ENCODE assay signal across 19 mouse cellular contexts in genomic region chr14:79507846-79508245, GRCm38 (mm10). TPM values are rescaled to one million over a fixed set of nuclear protein-coding genes. Genes with fewer than 3 reads are reported as not detected.
DNase-seq lines count a peak whose midpoint lies in the region; ATAC-seq lines count a peak whose summit lies in the region.
"Had no signal": no experiment of that assay in that cellular context is flagged by ENCODE, and none has a peak within 500 bp of the region (broad histone marks: within the 10 kb centered on the region; RNA-seq: fewer than 3 reads in every experiment).

No protein-coding gene starts in this region.

- no peaks in the 10 kb centered on the region for H3K9me3 ChIP-seq in liver, embryonic 12.5 days (replicated peaks)
- no peaks in the 10 kb centered on the region for H3K9me3 ChIP-seq in limb, embryonic 13.5 days
- no peaks in the 10 kb centered on the region for H3K9me3 ChIP-seq in stomach, embryonic 14.5 days (ENCODE audit: control insufficient read depth, low read depth, low read length)
- H3K9me3 ChIP-seq in embryonic facial prominence, embryonic 10.5 days, result no peaks in the 10 kb centered on the region
- H3K9me3 ChIP-seq: embryonic facial prominence, embryonic 15.5 days; forebrain, embryonic 12.5 days; heart, embryonic 15.5 days; midbrain, embryonic 10.5 days had no signal

- no peak overlapping the region for H3K9ac ChIP-seq in liver, embryonic 12.5 days
- no peak overlapping the region for H3K9ac ChIP-seq in limb, embryonic 13.5 days
- no peak overlapping the region for H3K9ac ChIP-seq in stomach, embryonic 14.5 days (replicated peaks; ENCODE audit: low read depth, low read length)
- H3K9ac ChIP-seq: embryonic facial prominence, embryonic 15.5 days; forebrain, embryonic 12.5 days; heart, embryonic 15.5 days; liver, embryonic 14.5 days had no signal

- WGBS in liver, embryonic 12.5 days (ENCODE audit: insufficient replicate concordance), result 73% methylated on average over 1 of the region's 1 CpGs
- 42% methylated on average over 1 of the region's 1 CpGs for WGBS in limb, embryonic 13.5 days
- WGBS in stomach, embryonic 14.5 days, result 52% methylated on average over 1 of the region's 1 CpGs
- 76% methylated on average over 1 of the region's 1 CpGs for WGBS in embryonic facial prominence, embryonic 10.5 days

- H3K36me3 ChIP-seq in liver, embryonic 12.5 days, result no peaks in the 10 kb centered on the region
- H3K36me3 ChIP-seq in limb, embryonic 13.5 days, result no peaks in the 10 kb centered on the region
- H3K36me3 ChIP-seq in stomach, embryonic 14.5 days (ENCODE audit: control insufficient read depth, insufficient read depth, low read length), result no peaks in the 10 kb centered on the region
- H3K36me3 ChIP-seq in embryonic facial prominence, embryonic 10.5 days (replicated peaks), result no peaks in the 10 kb centered on the region
- H3K36me3 ChIP-seq: embryonic facial prominence, embryonic 15.5 days; forebrain, embryonic 12.5 days; heart, embryonic 15.5 days; midbrain, embryonic 10.5 days had no signal

- H3K4me3 ChIP-seq in liver, embryonic 12.5 days, result no peak overlapping the region
- no peak overlapping the region for H3K4me3 ChIP-seq in limb, embryonic 13.5 days
- H3K4me3 ChIP-seq in stomach, embryonic 14.5 days (ENCODE audit: low read depth, low read length), result no peak overlapping the region
- H3K4me3 ChIP-seq in embryonic facial prominence, embryonic 10.5 days, result no peak overlapping the region
- H3K4me3 ChIP-seq: embryonic facial prominence, embryonic 15.5 days; forebrain, embryonic 12.5 days; heart, embryonic 15.5 days; left cerebral cortex, adult 2 months; midbrain, embryonic 10.5 days had no signal

- DNase-seq in adrenal gland, postnatal 10 days, result peak; percentile 45
- DNase-seq in adrenal gland, adult 2 months, result no peak
- no peak for DNase-seq in liver
- DNase-seq in left cerebral cortex, postnatal 4 days, result no peak
- no peak for DNase-seq in embryonic facial prominence, embryonic 10.5 days (ENCODE audit: low spot score)
- DNase-seq: adrenal gland, postnatal 14 days; cerebellum, adult 8-10 months; thymus, adult 2 months had no signal

- H3K27me3 ChIP-seq in liver, embryonic 12.5 days (replicated peaks), result no peaks in the 10 kb centered on the region
- H3K27me3 ChIP-seq in limb, embryonic 13.5 days, result no peaks in the 10 kb centered on the region
- no peaks in the 10 kb centered on the region for H3K27me3 ChIP-seq in stomach, embryonic 14.5 days (ENCODE audit: control insufficient read depth, insufficient read depth, low read length)
- H3K27me3 ChIP-seq in embryonic facial prominence, embryonic 10.5 days (replicated peaks; ENCODE audit: low read depth, poor library complexity, severe bottlenecking), result no peaks in the 10 kb centered on the region
- H3K27me3 ChIP-seq: CH12.LX; embryonic facial prominence, embryonic 15.5 days; forebrain, embryonic 12.5 days; heart, embryonic 15.5 days had no signal

- intact Hi-C loops in left cerebral cortex, postnatal 4 days (cut with DNase I), result no loop called here

- ATAC-seq in liver, embryonic 12.5 days, result no peak
- ATAC-seq in limb, embryonic 13.5 days (ENCODE audit: low FRiP score, low read depth), result no peak
- no peak for ATAC-seq in stomach, embryonic 14.5 days (ENCODE audit: insufficient number of reproducible peaks, insufficient read depth, low FRiP score, low read depth)

- peak overlapping the region; percentile 67 for H3K27ac ChIP-seq in liver, embryonic 12.5 days
- H3K27ac ChIP-seq in limb, embryonic 13.5 days, result peak overlapping the region; percentile 49; the same call in 1 of the 2 replicates
- peak overlapping the region; percentile 18; the same call in 1 of the 2 replicates for H3K27ac ChIP-seq in stomach, embryonic 14.5 days (ENCODE audit: low read length)
- no peak overlapping the region for H3K27ac ChIP-seq in embryonic facial prominence, embryonic 10.5 days (replicated peaks)
- H3K27ac ChIP-seq: embryonic facial prominence, embryonic 15.5 days; forebrain, embryonic 12.5 days; heart, embryonic 15.5 days; kidney, postnatal 0 days; left cerebral cortex, adult 2 months; midbrain, embryonic 10.5 days had no signal

- no peak overlapping the region for H3K4me2 ChIP-seq in liver, embryonic 12.5 days
- H3K4me2 ChIP-seq in limb, embryonic 13.5 days (replicated peaks), result no peak overlapping the region
- no peak overlapping the region for H3K4me2 ChIP-seq in stomach, embryonic 14.5 days (replicated peaks; ENCODE audit: low read depth, low read length)
- H3K4me2 ChIP-seq: embryonic facial prominence, embryonic 15.5 days; forebrain, embryonic 12.5 days; heart, embryonic 15.5 days had no signal

- H3K4me1 ChIP-seq in liver, embryonic 12.5 days, result peaks cover 90% of the 10 kb centered on the region
- H3K4me1 ChIP-seq in limb, embryonic 13.5 days, result peaks cover 26% of the 10 kb centered on the region
- 0 out of 2 replicates have a peak, but pooled peaks cover 4% of the 10 kb centered on the region for H3K4me1 ChIP-seq in stomach, embryonic 14.5 days (ENCODE audit: control insufficient read depth, insufficient read depth, low read length)
- peaks cover 14% of the 10 kb centered on the region for H3K4me1 ChIP-seq in embryonic facial prominence, embryonic 10.5 days
- H3K4me1 ChIP-seq: forebrain, embryonic 12.5 days had no signal

RNA-seq across cellular contexts. Expression of gene Wbp4, which starts 26.5 kb away (rescaled TPM):
- total RNA-seq in adrenal gland, postnatal 10 days (2021), result 10 to 100 TPM; 33.5 to 33.6 TPM
- 10 to 100 TPM; 37.9 to 41.6 TPM for total RNA-seq in adrenal gland, adult 2 months (2021)
- polyA plus RNA-seq in adrenal gland, adult 2 months (2012; rRNA removed), result 4.5 and 5.0 TPM in 2 replicates
- 22.4 and 23.5 TPM in 2 replicates for polyA plus RNA-seq in liver, embryonic 12.5 days (2016; fragmentation: Nextera tagmentation; extraction: Ambion mirVana)
- 48.5 and 49.5 TPM in 2 replicates for polyA plus RNA-seq in limb, embryonic 13.5 days (2015; fragmentation: Nextera tagmentation; extraction: Ambion mirVana)
- polyA plus RNA-seq in stomach, embryonic 14.5 days (2014; fragmentation: Nextera tagmentation; extraction: Ambion mirVana), result 43.6 and 50.3 TPM in 2 replicates
- total RNA-seq in left cerebral cortex, postnatal 4 days (2021), result 10 to 100 TPM; 46.0 to 47.6 TPM
- 48.1 and 54.8 TPM in 2 replicates for polyA plus RNA-seq in embryonic facial prominence, embryonic 10.5 days (2016; fragmentation: Nextera tagmentation; extraction: Ambion mirVana)

RNA-seq across cellular contexts. Expression of gene Elf1, which starts 26.9 kb away (rescaled TPM):
- 10 to 100 TPM; 24.7 to 27.4 TPM for total RNA-seq in adrenal gland, postnatal 10 days (2021)
- 10 to 100 TPM; 18.0 to 26.6 TPM for total RNA-seq in adrenal gland, adult 2 months (2021)
- 6.5 and 7.5 TPM in 2 replicates for polyA plus RNA-seq in adrenal gland, adult 2 months (2012; rRNA removed)
- 18.9 and 21.2 TPM in 2 replicates for polyA plus RNA-seq in liver, embryonic 12.5 days (2016; fragmentation: Nextera tagmentation; extraction: Ambion mirVana)
- polyA plus RNA-seq in limb, embryonic 13.5 days (2015; fragmentation: Nextera tagmentation; extraction: Ambion mirVana), result 9.2 and 9.9 TPM in 2 replicates
- 25.8 and 27.6 TPM in 2 replicates for polyA plus RNA-seq in stomach, embryonic 14.5 days (2014; fragmentation: Nextera tagmentation; extraction: Ambion mirVana)
- 1 to 10 TPM; 5.4 to 6.1 TPM for total RNA-seq in left cerebral cortex, postnatal 4 days (2021)
- 5.4 and 5.9 TPM in 2 replicates for polyA plus RNA-seq in embryonic facial prominence, embryonic 10.5 days (2016; fragmentation: Nextera tagmentation; extraction: Ambion mirVana)

RNA-seq across cellular contexts. Expression of gene Kbtbd6, which starts 56.2 kb away (rescaled TPM):
- total RNA-seq in adrenal gland, postnatal 10 days (2021), result under 1 TPM; 0.61 to 0.72 TPM
- total RNA-seq in adrenal gland, adult 2 months (2021), result under 1 TPM; 0.12 to 0.28 TPM
- 0.51 and 0.55 TPM in 2 replicates for polyA plus RNA-seq in adrenal gland, adult 2 months (2012; rRNA removed)
- 3.9 TPM in 2 replicates for polyA plus RNA-seq in liver, embryonic 12.5 days (2016; fragmentation: Nextera tagmentation; extraction: Ambion mirVana)
- polyA plus RNA-seq in limb, embryonic 13.5 days (2015; fragmentation: Nextera tagmentation; extraction: Ambion mirVana), result 3.4 and 3.7 TPM in 2 replicates
- polyA plus RNA-seq in stomach, embryonic 14.5 days (2014; fragmentation: Nextera tagmentation; extraction: Ambion mirVana), result 2.8 and 3.0 TPM in 2 replicates
- 1 to 10 TPM; 1.3 to 2.7 TPM for total RNA-seq in left cerebral cortex, postnatal 4 days (2021)
- 5.1 and 6.1 TPM in 2 replicates for polyA plus RNA-seq in embryonic facial prominence, embryonic 10.5 days (2016; fragmentation: Nextera tagmentation; extraction: Ambion mirVana)
